Mouse (Mus musculus): ENCODE data around the gene Setx. TPM values are rescaled to one million over a fixed set of nuclear protein-coding genes. Genes with fewer than 3 reads are reported as not detected.

The Setx gene
- polyA plus RNA-seq, 1 experiment from 2014 or later, result 12.2 TPM

- H3K36me3 ChIP-seq (ENCODE audit: control insufficient read depth, insufficient read depth, low read length), result peaks cover 13% of the 10 kb centered on the region
- peaks cover 10% of the 10 kb centered on the region for H3K4me1 ChIP-seq (ENCODE audit: control insufficient read depth, insufficient read depth, low read length)
- peak; percentile 98 for ATAC-seq
- H3K9ac ChIP-seq (ENCODE audit: low read depth, low read length), result peak overlapping the region; percentile 89
- no peaks in the 10 kb centered on the region for H3K27me3 ChIP-seq (ENCODE audit: control insufficient read depth, insufficient read depth, low read depth, low read length)
- H3K4me3 ChIP-seq (ENCODE audit: low read depth, low read length), result peak overlapping the region; percentile 85
- no peaks in the 10 kb centered on the region for H3K9me3 ChIP-seq (replicated peaks; ENCODE audit: control insufficient read depth, low read length, poor library complexity, severe bottlenecking)
- WGBS, result under 1% methylated on average over 63 of the region's 81 CpGs
- peak overlapping the region; percentile 75 for H3K4me2 ChIP-seq (ENCODE audit: low read length)
- peak overlapping the region; percentile 90 for H3K27ac ChIP-seq (ENCODE audit: low read length)
These were observed 1.1 kb downstream of the Setx start for GRCm38 (mm10) chr2:29124936-29125701.

DNA sequence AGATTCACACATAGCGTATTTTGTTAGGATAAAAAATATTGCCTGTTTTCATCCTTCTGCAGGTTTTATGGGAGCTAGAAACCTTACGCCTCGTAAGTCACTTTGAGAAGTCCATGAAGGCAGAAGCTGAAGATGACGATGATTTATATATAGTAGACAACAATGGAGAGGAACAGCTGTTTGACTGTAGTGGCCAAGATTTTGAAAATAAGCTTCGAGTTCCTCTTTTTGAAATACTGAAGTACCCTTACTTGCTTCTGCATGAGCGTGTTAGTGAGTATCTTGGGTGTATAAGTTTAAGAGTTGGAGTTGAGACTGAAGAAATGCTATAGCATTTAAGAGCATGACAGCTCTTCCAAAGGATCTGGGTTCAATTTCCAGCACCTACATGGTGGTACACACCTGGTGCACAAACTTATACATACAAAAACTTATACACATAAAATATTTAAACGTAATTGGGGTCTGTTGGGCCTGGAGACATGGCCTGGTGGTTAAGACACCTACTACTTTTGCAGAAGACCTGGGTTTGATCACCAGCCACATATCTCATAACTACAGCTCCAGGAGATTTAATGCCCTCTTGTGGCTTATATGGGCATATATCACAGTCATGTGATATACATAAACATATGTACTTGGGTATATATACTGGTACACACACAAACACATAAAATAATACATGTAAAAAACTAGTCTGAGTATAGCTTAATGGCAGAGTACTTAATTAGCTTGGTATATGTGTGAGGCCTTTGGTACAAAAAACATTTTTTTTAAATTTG is 6.3 kb downstream of the Setx start:
- 98% methylated on average over 7 of the region's 7 CpGs for WGBS
- ATAC-seq, result no peak
- peaks cover 10% of the 10 kb centered on the region for H3K4me1 ChIP-seq (ENCODE audit: control insufficient read depth, insufficient read depth, low read length)
- no peak overlapping the region for H3K4me2 ChIP-seq (ENCODE audit: low read length)
- no peak overlapping the region for H3K4me3 ChIP-seq (ENCODE audit: low read depth, low read length)
- no peak overlapping the region for H3K9ac ChIP-seq (ENCODE audit: low read depth, low read length)
- no peaks in the 10 kb centered on the region for H3K9me3 ChIP-seq (replicated peaks; ENCODE audit: control insufficient read depth, low read length, poor library complexity, severe bottlenecking)
- H3K27ac ChIP-seq (ENCODE audit: low read length), result no peak overlapping the region
- no peaks in the 10 kb centered on the region for H3K27me3 ChIP-seq (ENCODE audit: control insufficient read depth, insufficient read depth, low read depth, low read length)
- peaks cover 36% of the 10 kb centered on the region for H3K36me3 ChIP-seq (ENCODE audit: control insufficient read depth, insufficient read depth, low read length)

DNA sequence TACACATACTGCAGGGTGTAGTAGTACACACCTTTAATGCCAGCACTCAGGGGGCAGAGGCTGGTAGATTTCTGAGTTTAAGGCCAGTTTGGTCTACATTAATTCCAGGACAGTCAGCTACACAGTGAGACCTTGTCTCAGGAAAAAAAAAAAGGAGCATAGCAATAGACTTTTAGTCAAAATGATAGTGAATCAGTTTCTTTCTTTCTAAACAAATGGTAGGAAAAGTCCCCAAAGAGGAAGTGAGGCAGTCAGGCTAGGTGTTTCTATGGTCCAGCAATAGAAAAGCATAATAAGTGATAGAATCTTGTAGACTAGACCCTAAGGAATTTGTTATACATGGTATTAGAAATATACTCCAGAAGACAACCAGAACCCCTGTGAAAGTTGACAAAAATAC is 11.2 kb downstream of the Setx start:
- H3K27ac ChIP-seq (ENCODE audit: low read length), result no peak overlapping the region
- H3K9me3 ChIP-seq (replicated peaks; ENCODE audit: control insufficient read depth, low read length, poor library complexity, severe bottlenecking), result no peaks in the 10 kb centered on the region
- no peak for ATAC-seq
- H3K27me3 ChIP-seq (ENCODE audit: control insufficient read depth, insufficient read depth, low read depth, low read length), result no peaks in the 10 kb centered on the region
- no peak overlapping the region for H3K4me3 ChIP-seq (ENCODE audit: low read depth, low read length)
- H3K9ac ChIP-seq (ENCODE audit: low read depth, low read length), result no peak overlapping the region
- H3K4me1 ChIP-seq (ENCODE audit: control insufficient read depth, insufficient read depth, low read length), result no peaks in the 10 kb centered on the region
- no peak overlapping the region for H3K4me2 ChIP-seq (ENCODE audit: low read length)
- H3K36me3 ChIP-seq (ENCODE audit: control insufficient read depth, insufficient read depth, low read length), result peaks cover 24% of the 10 kb centered on the region

- no peak overlapping the region for H3K27ac ChIP-seq (ENCODE audit: low read length)
- no peak overlapping the region for H3K4me2 ChIP-seq (ENCODE audit: low read length)
- H3K4me1 ChIP-seq (ENCODE audit: control insufficient read depth, insufficient read depth, low read length), result no peaks in the 10 kb centered on the region
- ATAC-seq, result no peak
- H3K27me3 ChIP-seq (ENCODE audit: control insufficient read depth, insufficient read depth, low read depth, low read length), result no peaks in the 10 kb centered on the region
- no peak overlapping the region for H3K9ac ChIP-seq (ENCODE audit: low read depth, low read length)
- peaks cover 36% of the 10 kb centered on the region for H3K36me3 ChIP-seq (ENCODE audit: control insufficient read depth, insufficient read depth, low read length)
- no peak overlapping the region for H3K4me3 ChIP-seq (ENCODE audit: low read depth, low read length)
- WGBS, result 45% methylated on average over 2 of the region's 2 CpGs
- no peaks in the 10 kb centered on the region for H3K9me3 ChIP-seq (replicated peaks; ENCODE audit: control insufficient read depth, low read length, poor library complexity, severe bottlenecking)
These were observed 28.0 kb downstream of the Setx start for GRCm38 (mm10) chr2:29151941-29152340.

GRCm38 (mm10) chr2:29168067-29168466 is 44.1 kb downstream of the Setx start:
- ATAC-seq, result no peak
- Histone ChIP-seq H3K36me3 (ENCODE audit: control insufficient read depth, insufficient read depth, low read length) (peaks cover 19% of the 10 kb centered on the region), H3K27ac (ENCODE audit: low read length) (no peak overlapping the region), H3K4me3 (ENCODE audit: low read depth, low read length) (no peak overlapping the region), H3K4me2 (ENCODE audit: low read length) (no peak overlapping the region), H3K27me3 (ENCODE audit: control insufficient read depth, insufficient read depth, low read depth, low read length) (no peaks in the 10 kb centered on the region), H3K9me3 (replicated peaks; ENCODE audit: control insufficient read depth, low read length, poor library complexity, severe bottlenecking) (no peaks in the 10 kb centered on the region), H3K4me1 (ENCODE audit: control insufficient read depth, insufficient read depth, low read length) (no peaks in the 10 kb centered on the region), H3K9ac (ENCODE audit: low read depth, low read length) (no peak overlapping the region)
- 95% methylated on average over 5 of the region's 5 CpGs for WGBS

DNA sequence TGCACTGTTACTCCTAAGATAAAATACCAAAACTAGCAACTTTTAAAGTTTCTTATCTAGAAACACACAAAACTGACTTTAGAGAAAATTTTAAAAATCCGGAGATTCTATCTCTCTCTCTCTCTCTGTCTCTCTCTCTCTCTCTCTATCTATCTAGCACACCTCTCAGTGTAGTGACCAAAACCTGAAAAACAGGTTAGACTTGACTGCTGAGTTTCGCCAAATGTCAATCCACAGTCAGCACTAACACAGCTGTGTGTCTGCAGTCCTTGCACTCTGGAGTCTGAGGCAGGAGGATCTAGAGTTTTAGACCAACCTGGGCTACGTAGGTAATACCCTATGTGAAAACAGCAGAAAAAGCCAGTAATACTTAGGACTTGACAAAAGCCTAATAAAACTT is 50.9 kb downstream of the Setx start:
- Histone ChIP-seq H3K36me3 (ENCODE audit: control insufficient read depth, insufficient read depth, low read length) (peaks cover 41% of the 10 kb centered on the region), H3K27ac (ENCODE audit: low read length) (no peak overlapping the region), H3K9ac (ENCODE audit: low read depth, low read length) (no peak overlapping the region), H3K4me2 (ENCODE audit: low read length) (no peak overlapping the region), H3K4me1 (ENCODE audit: control insufficient read depth, insufficient read depth, low read length) (no peaks in the 10 kb centered on the region), H3K27me3 (ENCODE audit: control insufficient read depth, insufficient read depth, low read depth, low read length) (no peaks in the 10 kb centered on the region), H3K9me3 (replicated peaks; ENCODE audit: control insufficient read depth, low read length, poor library complexity, severe bottlenecking) (no peaks in the 10 kb centered on the region), H3K4me3 (ENCODE audit: low read depth, low read length) (no peak overlapping the region)
- WGBS, result 96% methylated on average over 3 of the region's 3 CpGs
- ATAC-seq, result no peak

DNA sequence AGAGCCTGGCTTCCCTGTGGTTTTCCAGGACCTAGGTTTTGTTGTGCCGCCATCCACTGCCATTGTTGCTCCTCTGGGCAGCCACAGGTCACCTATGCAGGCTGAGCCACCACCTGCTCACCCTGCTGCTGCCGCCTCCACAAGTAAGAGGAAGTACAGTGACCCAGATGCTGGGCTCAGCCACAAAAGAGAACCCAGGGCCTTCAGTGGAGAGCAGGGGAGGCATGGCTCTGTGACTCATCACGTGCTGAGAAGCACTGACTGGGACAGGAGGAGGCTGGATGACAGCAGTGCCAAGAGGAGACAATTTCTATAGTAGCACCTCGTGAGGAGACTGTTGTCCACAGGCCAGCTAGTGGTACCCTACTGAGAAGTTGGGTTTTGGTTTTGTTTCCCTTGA is 55.8 kb downstream of the Setx start:
- WGBS, result 89% methylated on average over 4 of the region's 4 CpGs
- Histone ChIP-seq H3K9me3 (replicated peaks; ENCODE audit: control insufficient read depth, low read length, poor library complexity, severe bottlenecking) (no peaks in the 10 kb centered on the region), H3K27me3 (ENCODE audit: control insufficient read depth, insufficient read depth, low read depth, low read length) (no peaks in the 10 kb centered on the region), H3K9ac (ENCODE audit: low read depth, low read length) (no peak overlapping the region), H3K36me3 (ENCODE audit: control insufficient read depth, insufficient read depth, low read length) (peaks cover 26% of the 10 kb centered on the region), H3K27ac (ENCODE audit: low read length) (no peak overlapping the region), H3K4me3 (ENCODE audit: low read depth, low read length) (no peak overlapping the region), H3K4me1 (ENCODE audit: control insufficient read depth, insufficient read depth, low read length) (no peaks in the 10 kb centered on the region), H3K4me2 (ENCODE audit: low read length) (no peak overlapping the region)
- no peak for ATAC-seq

DNA sequence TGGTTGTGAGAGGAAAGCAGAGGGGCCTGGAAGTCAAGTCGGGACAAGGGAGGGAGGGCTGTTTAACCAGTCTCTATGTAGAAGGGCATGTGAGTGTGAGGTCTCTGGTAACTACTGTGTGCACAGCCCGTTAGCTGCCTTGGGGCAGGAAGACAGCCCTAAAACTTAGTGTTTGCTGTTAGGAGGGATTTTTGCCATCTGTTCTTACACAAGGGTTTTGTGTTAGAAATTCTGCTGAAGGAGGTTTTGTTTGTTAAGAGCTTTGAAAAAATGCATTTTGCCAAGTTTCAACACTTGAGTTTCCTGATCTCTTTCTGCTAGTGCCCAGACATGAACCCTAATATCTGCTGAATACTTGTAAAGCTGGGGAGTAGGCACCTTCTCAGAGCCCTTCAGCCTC is 57.1 kb downstream of the Setx start:
- Histone ChIP-seq H3K4me2 (ENCODE audit: low read length) (no peak overlapping the region), H3K9ac (ENCODE audit: low read depth, low read length) (no peak overlapping the region), H3K4me3 (ENCODE audit: low read depth, low read length) (no peak overlapping the region), H3K4me1 (ENCODE audit: control insufficient read depth, insufficient read depth, low read length) (no peaks in the 10 kb centered on the region), H3K27me3 (ENCODE audit: control insufficient read depth, insufficient read depth, low read depth, low read length) (no peaks in the 10 kb centered on the region), H3K9me3 (replicated peaks; ENCODE audit: control insufficient read depth, low read length, poor library complexity, severe bottlenecking) (no peaks in the 10 kb centered on the region), H3K27ac (ENCODE audit: low read length) (no peak overlapping the region), H3K36me3 (ENCODE audit: control insufficient read depth, insufficient read depth, low read length) (peaks cover 23% of the 10 kb centered on the region)
- no peak for ATAC-seq
- 95% methylated on average over 2 of the region's 2 CpGs for WGBS

DNA sequence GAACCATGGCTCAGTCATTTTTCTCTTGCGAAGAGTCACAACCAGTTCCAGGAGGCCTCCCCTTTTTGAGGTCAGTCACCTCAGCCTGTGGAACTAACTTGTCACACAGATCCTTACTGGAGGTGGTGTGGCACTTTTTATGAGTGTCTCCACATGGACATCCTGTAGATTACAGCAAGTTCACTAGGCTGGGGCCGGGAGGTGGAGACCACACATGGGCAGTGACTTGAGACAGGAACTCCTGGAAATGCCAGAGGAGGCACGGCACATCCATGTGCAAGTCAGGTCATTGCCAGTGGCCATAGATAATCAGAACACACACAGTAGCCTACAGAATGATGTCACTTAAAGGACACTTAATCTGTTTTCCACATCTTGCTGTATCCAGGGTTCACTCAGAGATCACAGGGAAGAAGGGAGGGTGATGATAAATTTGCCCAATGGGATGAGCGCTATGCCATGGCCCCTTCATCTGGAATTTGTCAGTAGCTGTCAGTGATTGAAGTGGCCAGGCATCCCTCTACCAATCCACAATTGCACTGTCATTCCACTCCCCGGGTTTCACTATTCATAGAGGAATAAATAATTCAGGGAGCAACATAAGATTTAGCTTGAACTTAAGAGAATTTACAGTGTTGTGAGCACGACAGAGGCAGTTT is 59.4 kb downstream of the Setx start:
- no peak for ATAC-seq
- WGBS, result 78% methylated on average over 6 of the region's 6 CpGs
- Histone ChIP-seq H3K36me3 (ENCODE audit: control insufficient read depth, insufficient read depth, low read length) (peaks cover 9% of the 10 kb centered on the region), H3K27ac (ENCODE audit: low read length) (no peak overlapping the region), H3K4me2 (ENCODE audit: low read length) (no peak overlapping the region), H3K4me1 (ENCODE audit: control insufficient read depth, insufficient read depth, low read length) (no peaks in the 10 kb centered on the region), H3K9ac (ENCODE audit: low read depth, low read length) (no peak overlapping the region), H3K4me3 (ENCODE audit: low read depth, low read length) (no peak overlapping the region), H3K9me3 (replicated peaks; ENCODE audit: control insufficient read depth, low read length, poor library complexity, severe bottlenecking) (no peaks in the 10 kb centered on the region), H3K27me3 (ENCODE audit: control insufficient read depth, insufficient read depth, low read depth, low read length) (no peaks in the 10 kb centered on the region)

All from midbrain, embryonic 16.5 days (tissue).